Mouse (Mus musculus): Measurements from ENCODE around the gene Tbx1. TPM values are rescaled to one million over a fixed set of nuclear protein-coding genes. Genes with fewer than 3 reads are reported as not detected.
"Not testable (repeated sequence)": the region's sequence is repeated elsewhere in the genome, so short reads cannot be mapped to it uniquely, and the experiment has no call there.

Gene Tbx1
- polyA plus RNA-seq, 1 experiment: 4.2 TPM

- TF ChIP-seq CTCF (IDR thresholded peaks at IDR 0.05; ENCODE audit: control insufficient read depth, insufficient read depth, insufficient replicate concordance, low read depth, low read length) (no peak), POLR2A (IDR thresholded peaks at IDR 0.05; ENCODE audit: control insufficient read depth, low read depth, low read length) (no peak)
- H3K36me3 ChIP-seq (ENCODE audit: control insufficient read depth, insufficient read depth, low read length): no peaks in the 10 kb centered on the region
- H3K4me3 ChIP-seq (ENCODE audit: control insufficient read depth, low read depth, low read length): no peak overlapping the region
- H3K27me3 ChIP-seq (ENCODE audit: control insufficient read depth, insufficient read depth, low read length): no peaks in the 10 kb centered on the region
- peaks cover 5% of the 10 kb centered on the region for H3K4me1 ChIP-seq (ENCODE audit: control insufficient read depth, insufficient read depth, low read length)
- H3K27ac ChIP-seq (ENCODE audit: control insufficient read depth, insufficient read depth, low read depth, low read length): no peak overlapping the region
These were observed 42.6 kb downstream of the Tbx1 start for GRCm38 (mm10) chr16:18547891-18548290.

GRCm38 (mm10) chr16:18543151-18543829 lies 47.2 kb downstream of the Tbx1 start:
- H3K27ac ChIP-seq (ENCODE audit: control insufficient read depth, insufficient read depth, low read depth, low read length): no peak overlapping the region
- TF ChIP-seq CTCF (IDR thresholded peaks at IDR 0.05; ENCODE audit: control insufficient read depth, insufficient read depth, insufficient replicate concordance, low read depth, low read length) (no peak), POLR2A (IDR thresholded peaks at IDR 0.05; ENCODE audit: control insufficient read depth, low read depth, low read length) (no peak)
- H3K27me3 ChIP-seq (ENCODE audit: control insufficient read depth, insufficient read depth, low read length): no peaks in the 10 kb centered on the region
- H3K36me3 ChIP-seq (ENCODE audit: control insufficient read depth, insufficient read depth, low read length): no peaks in the 10 kb centered on the region
- peaks cover 4% of the 10 kb centered on the region for H3K4me1 ChIP-seq (ENCODE audit: control insufficient read depth, insufficient read depth, low read length)
- H3K4me3 ChIP-seq (ENCODE audit: control insufficient read depth, low read depth, low read length): no peak overlapping the region

GRCm38 (mm10) chr16:18539281-18539680 lies 51.2 kb downstream of the Tbx1 start:
- TF ChIP-seq CTCF (IDR thresholded peaks at IDR 0.05; ENCODE audit: control insufficient read depth, insufficient read depth, insufficient replicate concordance, low read depth, low read length) (no peak), POLR2A (IDR thresholded peaks at IDR 0.05; ENCODE audit: control insufficient read depth, low read depth, low read length) (no peak)

GRCm38 (mm10) chr16:18537407-18537990 lies 53.0 kb downstream of the Tbx1 start:
- Histone ChIP-seq H3K4me1 (ENCODE audit: control insufficient read depth, insufficient read depth, low read length) (no peaks in the 10 kb centered on the region), H3K4me3 (ENCODE audit: control insufficient read depth, low read depth, low read length) (no peak overlapping the region), H3K36me3 (ENCODE audit: control insufficient read depth, insufficient read depth, low read length) (no peaks in the 10 kb centered on the region), H3K27me3 (ENCODE audit: control insufficient read depth, insufficient read depth, low read length) (no peaks in the 10 kb centered on the region), H3K27ac (ENCODE audit: control insufficient read depth, insufficient read depth, low read depth, low read length) (no peak overlapping the region)
- TF ChIP-seq POLR2A (IDR thresholded peaks at IDR 0.05; ENCODE audit: control insufficient read depth, low read depth, low read length) (no peak), CTCF (IDR thresholded peaks at IDR 0.05; ENCODE audit: control insufficient read depth, insufficient read depth, insufficient replicate concordance, low read depth, low read length) (no peak)

More at GRCm38 (mm10) chr16:18539281-18539680, 51.2 kb downstream of the Tbx1 start:
- no peak overlapping the region for H3K4me3 ChIP-seq (ENCODE audit: control insufficient read depth, low read depth, low read length)
- no peaks in the 10 kb centered on the region for H3K36me3 ChIP-seq (ENCODE audit: control insufficient read depth, insufficient read depth, low read length)
- no peaks in the 10 kb centered on the region for H3K27me3 ChIP-seq (ENCODE audit: control insufficient read depth, insufficient read depth, low read length)
- no peaks in the 10 kb centered on the region for H3K4me1 ChIP-seq (ENCODE audit: control insufficient read depth, insufficient read depth, low read length)
- no peak overlapping the region for H3K27ac ChIP-seq (ENCODE audit: control insufficient read depth, insufficient read depth, low read depth, low read length)

GRCm38 (mm10) chr16:18533061-18533460 lies 57.4 kb downstream of the Tbx1 start:
- H3K4me3 ChIP-seq (ENCODE audit: control insufficient read depth, low read depth, low read length); H3K4me1 ChIP-seq (ENCODE audit: control insufficient read depth, insufficient read depth, low read length); H3K36me3 ChIP-seq (ENCODE audit: control insufficient read depth, insufficient read depth, low read length); H3K27me3 ChIP-seq (ENCODE audit: control insufficient read depth, insufficient read depth, low read length); H3K27ac ChIP-seq (ENCODE audit: control insufficient read depth, insufficient read depth, low read depth, low read length): not testable (repeated sequence)

Other genes with a start within 250 kb of the Tbx1 start
- 10.9 and 11.6 TPM in 2 replicates for gene Tango2, start 242.6 kb downstream of the Tbx1 start, polyA plus RNA-seq (2012; rRNA removed)
- gene Arvcf, start 242.5 kb downstream of the Tbx1 start, polyA plus RNA-seq (2012; rRNA removed): 7.8 and 10.9 TPM in 2 replicates
- gene Txnrd2, start 164.3 kb downstream of the Tbx1 start, polyA plus RNA-seq (2012; rRNA removed): 4.3 and 4.5 TPM in 2 replicates
- gene Comt, start 163.8 kb downstream of the Tbx1 start, polyA plus RNA-seq (2012; rRNA removed): 12.2 and 20.1 TPM in 2 replicates
- 71.6 and 75.5 TPM in 2 replicates for gene Gnb1l, start 92.0 kb downstream of the Tbx1 start, polyA plus RNA-seq (2012; rRNA removed)
- gene Rtl10, start 91.8 kb downstream of the Tbx1 start, polyA plus RNA-seq (2012; rRNA removed): 7.0 and 7.1 TPM in 2 replicates
- 7.8 and 10.9 TPM in 2 replicates for gene Gp1bb, start 31.7 kb upstream of the Tbx1 start, polyA plus RNA-seq (2012; rRNA removed)
- gene Gm49601, start 35.8 kb upstream of the Tbx1 start, polyA plus RNA-seq (2012; rRNA removed): 9.5 and 11.6 TPM in 2 replicates
- gene Sept5, start 39.3 kb upstream of the Tbx1 start, polyA plus RNA-seq (2012; rRNA removed): 62.5 and 63.0 TPM in 2 replicates
- gene Cldn5, start 186.2 kb upstream of the Tbx1 start, polyA plus RNA-seq (2012; rRNA removed): 9.2 and 9.3 TPM in 2 replicates
- gene Ufd1, start 221.1 kb upstream of the Tbx1 start, polyA plus RNA-seq (2012; rRNA removed): 588 and 668 TPM in 2 replicates
- 35.9 and 40.7 TPM in 2 replicates for gene Cdc45, start 221.3 kb upstream of the Tbx1 start, polyA plus RNA-seq (2012; rRNA removed)
- 7.0 and 7.5 TPM in 2 replicates for gene 2510002D24Rik, start 245.9 kb upstream of the Tbx1 start, polyA plus RNA-seq (2012; rRNA removed)
- not detected in 2 replicates for gene Gm28539, start 245.9 kb upstream of the Tbx1 start, polyA plus RNA-seq (2012; rRNA removed)

Data from testis, adult 2 months (tissue).